Mouse (Mus musculus): ENCODE measurements around the gene Rora. TPM values are rescaled to one million over a fixed set of nuclear protein-coding genes. Genes with fewer than 3 reads are reported as not detected.

Gene Rora
- polyA plus RNA-seq, 1 experiment: 5.0 TPM

DNA sequence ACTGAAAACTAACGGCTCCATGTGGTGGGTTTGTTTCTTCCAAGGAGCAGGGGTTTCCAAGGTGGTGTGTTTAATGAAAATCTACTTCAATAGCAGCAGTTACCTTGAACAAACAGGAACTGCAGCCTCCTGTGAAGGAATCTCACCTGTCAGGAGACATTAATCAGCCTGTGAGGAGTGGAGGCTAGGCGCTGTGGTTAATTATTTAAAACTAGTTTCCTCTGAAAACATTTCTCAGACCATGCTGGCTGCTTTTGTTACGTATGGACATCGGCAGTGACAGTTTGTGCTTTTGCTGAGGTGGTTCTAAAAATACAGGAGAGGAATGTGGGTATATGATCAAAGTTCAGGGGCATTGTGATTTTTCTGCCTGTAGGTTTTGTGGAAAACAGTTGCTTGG is 171.5 kb downstream of the Rora start:
- TF ChIP-seq POLR2A (IDR thresholded peaks at IDR 0.05; ENCODE audit: borderline replicate concordance, low read depth, low read length): no peak
- no peak for TF ChIP-seq CTCF (IDR thresholded peaks at IDR 0.05; ENCODE audit: low read depth, low read length)
- Histone ChIP-seq H3K4me3 (ENCODE audit: insufficient read depth, low read length) (no peak overlapping the region), H3K4me1 (ENCODE audit: control insufficient read depth, insufficient read depth, low read length) (no peaks in the 10 kb centered on the region), H3K27ac (ENCODE audit: insufficient read depth, low read depth, low read length) (no peak overlapping the region)

DNA sequence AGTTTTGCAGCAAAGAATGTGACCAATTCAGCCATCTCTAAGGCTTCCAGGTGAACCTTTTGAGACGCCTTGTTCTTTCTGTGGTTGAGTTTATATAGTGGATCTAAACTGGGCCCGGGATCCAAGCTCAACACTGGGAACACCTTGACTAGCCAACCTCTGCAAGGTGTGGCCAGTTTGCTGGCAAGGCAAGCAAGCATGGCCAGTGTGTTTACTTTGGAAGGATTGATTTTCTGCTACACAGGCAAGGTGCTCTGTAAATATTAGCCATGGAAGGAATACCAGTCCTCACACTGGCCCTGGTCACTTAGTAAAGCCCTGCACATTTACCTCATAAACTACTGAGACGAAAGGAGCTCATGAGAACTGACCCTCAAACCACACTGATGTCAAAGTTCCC is 172.3 kb downstream of the Rora start:
- no peak for TF ChIP-seq CTCF (IDR thresholded peaks at IDR 0.05; ENCODE audit: low read depth, low read length)
- TF ChIP-seq POLR2A (IDR thresholded peaks at IDR 0.05; ENCODE audit: borderline replicate concordance, low read depth, low read length): no peak
- Histone ChIP-seq H3K4me1 (ENCODE audit: control insufficient read depth, insufficient read depth, low read length) (no peaks in the 10 kb centered on the region), H3K4me3 (ENCODE audit: insufficient read depth, low read length) (no peak overlapping the region), H3K27ac (ENCODE audit: insufficient read depth, low read depth, low read length) (no peak overlapping the region)

DNA sequence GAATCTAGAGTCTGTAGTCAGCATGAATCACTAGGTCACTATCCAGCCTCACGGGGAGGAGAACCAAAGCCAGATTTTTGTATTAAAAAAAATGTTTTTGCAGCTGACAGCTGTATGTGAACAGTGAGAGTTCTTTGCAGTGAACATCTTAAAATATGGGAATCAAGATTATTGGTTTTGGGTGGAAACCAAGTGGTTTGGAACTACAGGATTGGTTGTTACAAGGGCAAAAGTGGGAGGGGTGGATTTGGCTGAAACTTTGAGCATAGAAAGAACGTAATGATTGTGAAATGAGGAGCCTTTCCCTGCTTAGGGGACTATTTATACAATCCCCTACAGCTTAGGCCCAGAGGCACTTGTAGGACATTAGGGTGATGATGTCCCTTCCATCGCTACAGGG is 173.9 kb downstream of the Rora start:
- H3K4me1 ChIP-seq (ENCODE audit: control insufficient read depth, insufficient read depth, low read length): no peaks in the 10 kb centered on the region
- H3K4me3 ChIP-seq (ENCODE audit: insufficient read depth, low read length): no peak overlapping the region
- H3K27ac ChIP-seq (ENCODE audit: insufficient read depth, low read depth, low read length): no peak overlapping the region
- no peak for TF ChIP-seq CTCF (IDR thresholded peaks at IDR 0.05; ENCODE audit: low read depth, low read length)
- TF ChIP-seq POLR2A (IDR thresholded peaks at IDR 0.05; ENCODE audit: borderline replicate concordance, low read depth, low read length): no peak

DNA sequence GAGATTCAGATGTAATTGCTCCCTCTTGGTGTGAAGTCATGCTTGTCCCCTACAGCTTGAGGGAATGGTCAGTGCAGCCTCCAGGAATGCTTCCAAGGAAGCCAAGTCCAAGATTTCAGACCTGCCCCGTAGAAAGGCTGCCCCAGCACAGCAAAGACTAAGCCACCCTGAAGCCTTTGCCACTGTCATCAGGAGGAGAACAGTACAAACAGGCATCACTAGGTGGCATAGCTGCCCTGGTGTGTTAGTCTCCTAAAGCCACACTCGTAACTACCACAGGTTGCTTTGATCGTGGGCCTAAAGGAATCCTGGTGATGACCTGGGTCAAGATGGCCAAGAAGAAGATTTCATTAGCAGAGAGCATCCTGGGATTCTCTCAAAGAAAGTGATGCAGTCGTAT is 176.3 kb downstream of the Rora start:
- no peak overlapping the region for H3K27ac ChIP-seq (ENCODE audit: insufficient read depth, low read depth, low read length)
- H3K4me3 ChIP-seq (ENCODE audit: insufficient read depth, low read length): no peak overlapping the region
- no peak for TF ChIP-seq CTCF (IDR thresholded peaks at IDR 0.05; ENCODE audit: low read depth, low read length)
- no peak for TF ChIP-seq POLR2A (IDR thresholded peaks at IDR 0.05; ENCODE audit: borderline replicate concordance, low read depth, low read length)
- no peaks in the 10 kb centered on the region for H3K4me1 ChIP-seq (ENCODE audit: control insufficient read depth, insufficient read depth, low read length)

DNA sequence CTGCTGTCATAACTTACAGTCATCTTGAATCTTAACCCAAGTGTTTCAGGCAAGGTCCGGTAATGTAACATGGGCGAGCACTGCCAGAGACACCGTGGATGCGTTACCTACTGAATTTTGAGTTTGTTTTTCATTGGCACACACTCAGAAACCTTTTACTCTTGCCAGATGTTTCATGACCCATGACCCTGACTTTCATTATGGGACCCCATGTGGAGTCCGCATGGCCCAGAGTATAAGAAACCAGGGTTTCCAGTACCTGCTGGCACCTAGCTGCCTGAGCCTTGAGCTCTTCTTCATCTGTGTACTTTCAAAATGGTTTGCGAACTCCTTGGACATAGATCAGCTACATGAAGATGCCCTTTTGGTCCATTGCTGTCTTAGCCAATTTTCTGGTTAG is 179.7 kb downstream of the Rora start:
- H3K27ac ChIP-seq (ENCODE audit: insufficient read depth, low read depth, low read length): no peak overlapping the region
- no peaks in the 10 kb centered on the region for H3K4me1 ChIP-seq (ENCODE audit: control insufficient read depth, insufficient read depth, low read length)
- no peak overlapping the region for H3K4me3 ChIP-seq (ENCODE audit: insufficient read depth, low read length)
- TF ChIP-seq POLR2A (IDR thresholded peaks at IDR 0.05; ENCODE audit: borderline replicate concordance, low read depth, low read length): no peak
- no peak for TF ChIP-seq CTCF (IDR thresholded peaks at IDR 0.05; ENCODE audit: low read depth, low read length)

DNA sequence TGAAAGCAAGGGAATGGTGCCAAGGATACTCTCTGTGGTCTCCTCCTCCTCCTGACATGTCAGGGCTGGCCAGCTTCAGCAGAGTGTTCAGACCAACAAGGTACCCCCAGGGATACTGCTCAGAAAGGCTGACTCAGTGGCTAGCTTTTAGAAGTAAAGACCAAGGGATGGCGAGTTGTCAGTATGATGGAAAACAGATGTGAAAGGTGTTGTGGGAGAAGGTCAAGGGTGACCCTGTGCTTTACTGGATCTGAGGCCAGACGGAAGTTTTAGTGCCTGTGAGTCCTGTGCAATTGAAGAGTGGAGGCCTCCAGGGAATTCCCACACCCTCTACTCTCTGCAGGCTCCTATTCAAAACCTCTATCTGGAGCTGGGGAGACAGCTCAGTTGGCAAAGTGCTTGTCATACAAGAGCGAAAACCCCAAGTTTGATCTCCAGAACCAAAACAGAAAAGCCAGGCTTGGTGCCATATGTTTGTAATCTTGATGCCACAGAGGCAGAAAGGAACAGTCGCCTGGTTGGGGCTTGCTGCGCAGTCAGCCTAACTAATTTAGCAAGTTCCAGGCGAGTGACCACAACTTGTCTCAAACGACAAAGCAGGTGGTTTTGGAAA is 181.6 kb downstream of the Rora start:
- Histone ChIP-seq H3K4me3 (ENCODE audit: insufficient read depth, low read length) (no peak overlapping the region), H3K4me1 (ENCODE audit: control insufficient read depth, insufficient read depth, low read length) (no peaks in the 10 kb centered on the region), H3K27ac (ENCODE audit: insufficient read depth, low read depth, low read length) (no peak overlapping the region)
- TF ChIP-seq POLR2A (IDR thresholded peaks at IDR 0.05; ENCODE audit: borderline replicate concordance, low read depth, low read length): no peak
- TF ChIP-seq CTCF (IDR thresholded peaks at IDR 0.05; ENCODE audit: low read depth, low read length): no peak

DNA sequence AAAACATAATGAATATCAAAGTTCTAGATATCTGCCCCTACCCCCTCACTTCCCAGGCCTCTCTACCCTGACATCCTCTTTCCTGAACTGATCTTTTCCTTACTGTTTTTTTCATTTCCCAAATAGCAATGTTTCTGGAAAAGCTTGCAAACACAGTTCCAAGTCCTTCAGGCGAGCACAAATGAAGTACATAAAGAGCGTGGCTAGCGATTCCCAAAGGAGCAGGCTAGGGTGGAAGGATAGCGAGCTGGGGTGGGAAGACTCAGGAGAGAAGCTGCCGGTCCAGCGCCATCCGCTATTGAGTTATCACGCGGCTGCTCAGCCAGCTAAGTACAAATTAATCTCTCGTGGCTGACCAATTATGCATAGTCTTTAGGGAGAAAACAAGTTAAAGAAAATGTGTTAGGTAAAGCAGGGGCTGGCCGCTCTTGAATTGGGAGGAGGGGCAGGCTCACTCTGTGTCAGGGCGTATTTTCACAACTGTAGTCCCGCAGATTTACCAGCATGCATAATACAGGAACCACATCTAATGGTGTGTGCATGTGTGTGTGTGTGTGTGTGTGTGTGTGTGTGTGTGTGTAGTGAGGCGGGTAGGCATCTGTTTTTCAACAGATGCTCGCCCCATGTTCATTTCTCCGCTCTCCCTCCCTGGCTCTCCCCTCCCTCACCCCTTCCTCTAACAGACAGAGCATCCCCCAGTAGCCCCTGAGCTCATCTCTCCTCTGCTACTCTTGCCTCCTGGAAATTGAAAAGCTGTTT is 188.7 kb downstream of the Rora start:
- no peak overlapping the region for H3K4me3 ChIP-seq (ENCODE audit: insufficient read depth, low read length)
- no peaks in the 10 kb centered on the region for H3K4me1 ChIP-seq (ENCODE audit: control insufficient read depth, insufficient read depth, low read length)
- TF ChIP-seq POLR2A (IDR thresholded peaks at IDR 0.05; ENCODE audit: borderline replicate concordance, low read depth, low read length) (no peak), CTCF (IDR thresholded peaks at IDR 0.05; ENCODE audit: low read depth, low read length) (no peak)
- H3K27ac ChIP-seq (ENCODE audit: insufficient read depth, low read depth, low read length): no peak overlapping the region

DNA sequence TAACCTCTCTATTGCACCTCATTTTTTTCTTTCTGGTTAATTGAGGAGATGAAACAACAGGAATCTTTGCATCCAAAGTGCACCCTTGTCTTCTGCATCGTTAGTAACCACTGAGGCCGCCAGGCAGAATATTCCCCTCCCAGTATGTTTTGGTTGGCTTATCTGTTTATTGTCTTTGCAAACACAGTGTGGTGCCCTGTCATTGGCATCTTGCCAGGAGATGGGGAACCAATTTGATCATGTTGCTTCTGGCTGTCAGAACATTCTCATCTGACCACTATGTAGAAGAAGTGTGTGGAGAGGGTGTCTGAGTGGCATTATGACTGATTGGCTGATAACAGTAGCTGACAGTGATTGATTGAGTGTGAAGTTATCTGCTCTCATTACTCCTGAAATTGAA is 192.0 kb downstream of the Rora start:
- Histone ChIP-seq H3K27ac (ENCODE audit: insufficient read depth, low read depth, low read length) (no peak overlapping the region), H3K4me3 (ENCODE audit: insufficient read depth, low read length) (no peak overlapping the region), H3K4me1 (ENCODE audit: control insufficient read depth, insufficient read depth, low read length) (no peaks in the 10 kb centered on the region)
- TF ChIP-seq POLR2A (IDR thresholded peaks at IDR 0.05; ENCODE audit: borderline replicate concordance, low read depth, low read length): no peak
- no peak for TF ChIP-seq CTCF (IDR thresholded peaks at IDR 0.05; ENCODE audit: low read depth, low read length)

DNA sequence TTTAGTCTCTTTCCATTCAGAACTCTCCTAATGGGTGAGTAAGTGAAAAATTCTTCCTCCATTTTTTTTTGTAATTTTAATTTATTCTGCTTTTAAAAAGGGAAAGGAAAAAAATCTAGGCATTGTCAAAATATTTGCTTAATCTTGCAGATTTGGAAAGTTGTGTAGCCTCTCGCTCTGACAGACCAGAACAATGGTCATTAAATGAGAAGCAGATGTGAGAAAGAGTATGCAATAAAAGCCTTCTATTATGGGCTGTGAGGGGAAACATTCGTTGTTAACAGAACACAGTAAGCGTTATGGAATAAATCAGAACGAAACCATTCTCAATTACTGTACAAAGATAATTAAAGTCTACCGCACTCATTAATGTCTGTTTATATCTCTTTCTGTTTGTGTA is 196.7 kb downstream of the Rora start:
- H3K27ac ChIP-seq (ENCODE audit: insufficient read depth, low read depth, low read length): no peak overlapping the region
- no peaks in the 10 kb centered on the region for H3K4me1 ChIP-seq (ENCODE audit: control insufficient read depth, insufficient read depth, low read length)
- TF ChIP-seq POLR2A (IDR thresholded peaks at IDR 0.05; ENCODE audit: borderline replicate concordance, low read depth, low read length): no peak
- TF ChIP-seq CTCF (IDR thresholded peaks at IDR 0.05; ENCODE audit: low read depth, low read length): no peak
- no peak overlapping the region for H3K4me3 ChIP-seq (ENCODE audit: insufficient read depth, low read length)

DNA sequence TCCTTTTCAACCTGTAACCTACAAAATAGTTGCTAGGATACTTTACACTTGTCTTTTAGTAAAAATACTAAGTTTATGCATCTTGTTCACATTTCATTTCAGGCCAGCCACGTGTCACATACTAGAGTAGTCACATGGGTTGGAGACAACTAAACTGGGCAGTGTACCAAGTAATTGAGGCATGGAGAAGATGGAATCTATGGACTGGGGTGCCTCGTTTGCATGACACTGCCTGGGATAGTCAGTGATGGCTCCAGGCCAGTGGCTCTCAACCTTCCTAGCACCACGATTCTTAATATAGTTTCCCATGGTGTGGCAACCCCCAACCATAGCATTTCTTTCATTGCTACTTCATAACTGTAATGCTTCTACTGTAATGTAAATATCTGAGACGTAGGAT is 198.6 kb downstream of the Rora start:
- Histone ChIP-seq H3K4me1 (ENCODE audit: control insufficient read depth, insufficient read depth, low read length) (no peaks in the 10 kb centered on the region), H3K27ac (ENCODE audit: insufficient read depth, low read depth, low read length) (no peak overlapping the region), H3K4me3 (ENCODE audit: insufficient read depth, low read length) (no peak overlapping the region)
- TF ChIP-seq POLR2A (IDR thresholded peaks at IDR 0.05; ENCODE audit: borderline replicate concordance, low read depth, low read length): no peak
- no peak for TF ChIP-seq CTCF (IDR thresholded peaks at IDR 0.05; ENCODE audit: low read depth, low read length)
